Mouse (Mus musculus): Measurements from ENCODE around the gene Scn3a.

Gene Scn3a

GRCm38 (mm10) chr2:65566793-65567787 is at the start of gene Scn3a:
Scn3a (minus strand) TSS chr2:65567627.
- peak in 1 of 2 experiments; percentile 16 for DNase-seq

GRCm38 (mm10) chr2:65611887-65612286 is 44.5 kb upstream of the Scn3a start:
- no peak for DNase-seq

- no peak for DNase-seq
Measured at GRCm38 (mm10) chr2:65607813-65608212, 40.4 kb upstream of the Scn3a start.

GRCm38 (mm10) chr2:65587679-65588078 is 20.3 kb upstream of the Scn3a start:
- no peak for DNase-seq

- no peak for DNase-seq
Measured at GRCm38 (mm10) chr2:65567925-65568324, 498 bp upstream of the Scn3a start.

GRCm38 (mm10) chr2:65563898-65564297 is 3.5 kb downstream of the Scn3a start:
- no peak for DNase-seq

- DNase-seq, result no peak
Measured at GRCm38 (mm10) chr2:65557719-65558118, 9.7 kb downstream of the Scn3a start.

GRCm38 (mm10) chr2:65554662-65555061 is 12.8 kb downstream of the Scn3a start:
- DNase-seq, result no peak

- no peak for DNase-seq
Measured at GRCm38 (mm10) chr2:65553473-65553872, 14.0 kb downstream of the Scn3a start.

- DNase-seq, result no peak
Measured at GRCm38 (mm10) chr2:65552727-65553126, 14.7 kb downstream of the Scn3a start.

GRCm38 (mm10) chr2:65552222-65552621 is 15.2 kb downstream of the Scn3a start:
- DNase-seq, result no peak

- DNase-seq, result peak; percentile 33 to 37
Measured at GRCm38 (mm10) chr2:65551736-65552135, 15.7 kb downstream of the Scn3a start.

- DNase-seq, result no peak
Measured at GRCm38 (mm10) chr2:65550564-65550963, 16.9 kb downstream of the Scn3a start.

- DNase-seq, result no peak
Measured at GRCm38 (mm10) chr2:65548665-65549064, 18.8 kb downstream of the Scn3a start.

GRCm38 (mm10) chr2:65547341-65547740 is 20.1 kb downstream of the Scn3a start:
- DNase-seq, result no peak

GRCm38 (mm10) chr2:65542906-65543592 is 24.4 kb downstream of the Scn3a start:
- no peak for DNase-seq

GRCm38 (mm10) chr2:65541781-65542180 is 25.6 kb downstream of the Scn3a start:
- DNase-seq, result no peak

- DNase-seq, result no peak
Measured at GRCm38 (mm10) chr2:65538436-65538835, 29.0 kb downstream of the Scn3a start.

GRCm38 (mm10) chr2:65532127-65532854 is 35.1 kb downstream of the Scn3a start:
- no peak for DNase-seq

- DNase-seq, result no peak
Measured at GRCm38 (mm10) chr2:65529148-65529547, 38.3 kb downstream of the Scn3a start.

GRCm38 (mm10) chr2:65516703-65517102 is 50.7 kb downstream of the Scn3a start:
- DNase-seq, result no peak

GRCm38 (mm10) chr2:65508217-65508616 is 59.2 kb downstream of the Scn3a start:
- no peak for DNase-seq

GRCm38 (mm10) chr2:65490450-65490849 is 77.0 kb downstream of the Scn3a start:
- no peak for DNase-seq
